Mouse (Mus musculus) brain, embryonic 14.5 days (tissue): Measurements from ENCODE around the gene Mgat4a. TPM values are rescaled to one million over a fixed set of nuclear protein-coding genes. Genes with fewer than 3 reads are reported as not detected.

ENCODE experiments used
- DNase-seq: peaks from one replicate; pipeline ENCODE4 v3.0.0-alpha.2; 2011; ENCODE audit warnings: low read depth
- CTCF ChIP-seq: fragments of 200-500 bp; IDR thresholded peaks from 2 replicates; pipeline ENCODE4 v1.5.1; 2012; ENCODE audit warnings: inconsistent platforms, mild to moderate bottlenecking, moderate library complexity, borderline replicate concordance; ENCODE audit not compliant: insufficient read depth, insufficient read length; ENCODE audit errors: extremely low read depth
- POLR2A ChIP-seq: fragments of 200-500 bp; IDR thresholded peaks from 2 replicates; pipeline ENCODE4 v1.6.1; 2012; ENCODE audit warnings: mild to moderate bottlenecking, inconsistent platforms, borderline replicate concordance; ENCODE audit not compliant: poor library complexity, insufficient read depth, insufficient read length, severe bottlenecking; ENCODE audit errors: extremely low read depth
- polyA plus RNA-seq: library from polyadenylated mRNA; depleted of rRNA; stranded (reverse); fragments of >200 nt; gene quantifications from 2 replicates; pipeline ENCODE4 v1.2.3, GENCODE M21; 2012; rRNA removed

Gene Mgat4a
- polyA plus RNA-seq, 1 experiment, result 11.6 TPM

GRCm38 (mm10) chr1:37427144-37427875, 113.5 kb downstream of the Mgat4a start:
- DNase-seq, result no peak
- TF ChIP-seq POLR2A (no peak), CTCF (no peak)

- no peak for DNase-seq
- TF ChIP-seq POLR2A (no peak), CTCF (peak; percentile 71)
Measured at GRCm38 (mm10) chr1:37419420-37419819, 121.4 kb downstream of the Mgat4a start.

- no peak for DNase-seq
- TF ChIP-seq POLR2A (no peak), CTCF (no peak)
Measured at GRCm38 (mm10) chr1:37415394-37415793, 125.4 kb downstream of the Mgat4a start.

- DNase-seq, result no peak
- TF ChIP-seq POLR2A (no peak), CTCF (no peak)
Measured at GRCm38 (mm10) chr1:37409647-37410046, 131.2 kb downstream of the Mgat4a start.

- no peak for TF ChIP-seq CTCF
- TF ChIP-seq POLR2A, result no peak
- DNase-seq, result no peak
Measured at GRCm38 (mm10) chr1:37408678-37409077, 132.1 kb downstream of the Mgat4a start.

- DNase-seq, result no peak
- TF ChIP-seq CTCF, result no peak
- TF ChIP-seq POLR2A, result no peak
Measured at GRCm38 (mm10) chr1:37408059-37408458, 132.8 kb downstream of the Mgat4a start.

- no peak for DNase-seq
- TF ChIP-seq POLR2A (no peak), CTCF (no peak)
Measured at GRCm38 (mm10) chr1:37407228-37407627, 133.6 kb downstream of the Mgat4a start.

- no peak for DNase-seq
- TF ChIP-seq POLR2A (no peak), CTCF (no peak)
Measured at GRCm38 (mm10) chr1:37405137-37405536, 135.7 kb downstream of the Mgat4a start.

- peak; percentile 69 for DNase-seq
- no peak for TF ChIP-seq POLR2A
- TF ChIP-seq CTCF, result peak; percentile 78
Measured at GRCm38 (mm10) chr1:37401687-37402086, 139.1 kb downstream of the Mgat4a start.

GRCm38 (mm10) chr1:37399734-37400133, 141.1 kb downstream of the Mgat4a start:
- TF ChIP-seq POLR2A, result no peak
- TF ChIP-seq CTCF, result no peak
- no peak for DNase-seq

GRCm38 (mm10) chr1:37398961-37399360, 141.9 kb downstream of the Mgat4a start:
- TF ChIP-seq POLR2A, result no peak
- no peak for TF ChIP-seq CTCF
- DNase-seq, result no peak

- TF ChIP-seq POLR2A, result no peak
- DNase-seq, result no peak
Measured at GRCm38 (mm10) chr1:37396481-37396880, 144.3 kb downstream of the Mgat4a start.

GRCm38 (mm10) chr1:37393174-37393573, 147.6 kb downstream of the Mgat4a start:
- peak; percentile 15 for DNase-seq
- TF ChIP-seq CTCF, result no peak

Other genes with a start within 250 kb of the Mgat4a start
- gene Inpp4a, start 241.2 kb downstream of the Mgat4a start, polyA plus RNA-seq, result 34.6 and 47.3 TPM in 2 replicates
- 50.0 and 59.8 TPM in 2 replicates for gene Coa5, start 110.9 kb downstream of the Mgat4a start, polyA plus RNA-seq
- 76.7 and 112 TPM in 2 replicates for gene Unc50, start 110.9 kb downstream of the Mgat4a start, polyA plus RNA-seq
- 1.9 and 2.8 TPM in 2 replicates for gene 2010300C02Rik, start 179.1 kb upstream of the Mgat4a start, polyA plus RNA-seq